In the genomic region with DNA sequence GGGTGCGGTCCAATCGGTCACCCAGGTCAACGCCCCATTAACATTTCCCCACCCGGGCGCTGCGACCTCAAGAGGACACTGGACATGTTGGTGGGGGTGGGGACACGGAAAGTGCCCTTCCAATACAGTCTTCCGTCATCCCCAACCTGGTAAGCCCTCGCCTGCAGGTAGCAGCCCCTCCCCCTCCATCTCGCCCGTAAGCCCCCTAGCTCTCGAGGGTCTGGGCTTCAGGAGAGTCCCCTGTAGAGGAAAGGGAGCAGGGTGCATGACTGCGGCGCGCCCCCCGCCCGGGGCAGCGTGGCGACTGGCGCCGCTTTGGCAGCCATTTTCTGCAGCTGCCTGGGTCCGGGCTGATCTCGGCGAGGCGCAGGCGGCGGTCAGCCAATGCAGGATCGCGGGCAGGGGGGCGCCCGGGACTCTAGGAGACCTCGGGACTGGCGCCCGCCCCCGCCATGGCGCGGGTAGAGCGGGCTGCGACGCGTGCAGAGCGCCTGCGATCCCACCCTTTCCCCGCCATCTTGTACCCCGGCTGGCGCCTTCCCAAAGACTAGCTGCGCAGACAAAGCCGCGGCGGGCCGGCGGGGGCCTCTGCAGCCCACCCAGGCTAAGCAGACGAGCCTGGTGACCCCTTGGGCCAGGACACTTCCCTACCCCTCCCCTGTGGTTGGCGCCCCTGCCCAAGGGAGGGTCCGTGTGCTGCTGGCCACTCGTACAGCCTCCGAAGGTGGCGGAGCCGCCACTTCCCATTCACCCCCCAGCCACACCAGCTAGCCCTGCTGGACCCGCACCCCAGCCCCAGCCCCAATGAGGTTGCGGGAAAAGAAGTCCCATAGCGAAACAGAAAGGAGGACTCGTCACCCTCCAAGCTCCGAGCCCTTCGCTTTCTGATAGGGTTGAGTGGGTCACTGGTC, we compare ENCODE assay signal across 8 mouse cellular contexts. TPM values are rescaled to one million over a fixed set of nuclear protein-coding genes. Genes with fewer than 3 reads are reported as not detected.
DNase-seq lines count a peak whose midpoint lies in the region; ATAC-seq and TF ChIP-seq lines count a peak whose summit lies in the region.

No protein-coding gene starts in this region.

- TF ChIP-seq POLR2A in myocyte (IDR thresholded peaks at IDR 0.05; ENCODE audit: insufficient read length, low read depth) = peak; percentile 61

- H3K79me3 ChIP-seq in C2C12 (ENCODE audit: low read depth) = no peaks in the 10 kb centered on the region

- no peaks in the 10 kb centered on the region for H3K36me3 ChIP-seq in erythroblast, embryonic 14.5 days (ENCODE audit: control insufficient read depth)
- H3K36me3 ChIP-seq in C2C12 (ENCODE audit: control insufficient read depth, insufficient read depth) = no peaks in the 10 kb centered on the region
- H3K36me3 ChIP-seq in liver, embryonic 11.5 days (ENCODE audit: control insufficient read depth, insufficient read depth, low read length) = no peaks in the 10 kb centered on the region
- no peaks in the 10 kb centered on the region for H3K36me3 ChIP-seq in myocyte (ENCODE audit: control insufficient read depth, insufficient read depth)

- no peaks in the 10 kb centered on the region for H3K79me2 ChIP-seq in C2C12 (ENCODE audit: control insufficient read depth, insufficient read depth)
- H3K79me2 ChIP-seq in myocyte (ENCODE audit: control insufficient read depth, insufficient read depth) = no peaks in the 10 kb centered on the region

- ATAC-seq in erythroblast, adult 5-6 weeks (replicated peaks; ENCODE audit: low FRiP score, poor library complexity, severe bottlenecking) = no peak
- ATAC-seq in liver, embryonic 11.5 days (replicated peaks; ENCODE audit: low FRiP score) = no peak; the same call in 1 of the 2 replicates
- no peak for ATAC-seq in erythroid progenitor cell, adult 5-6 weeks (replicated peaks; ENCODE audit: low FRiP score, poor library complexity, severe bottlenecking)

- peaks cover 2% of the 10 kb centered on the region for H3K4me1 ChIP-seq in erythroblast, embryonic 14.5 days (ENCODE audit: control insufficient read depth)
- peaks cover 12% of the 10 kb centered on the region for H3K4me1 ChIP-seq in liver, embryonic 11.5 days (replicated peaks; ENCODE audit: control insufficient read depth, insufficient read depth, low read length)

- peak overlapping the region; percentile 47 for H3K4me3 ChIP-seq in erythroblast, embryonic 14.5 days (replicated peaks)
- H3K4me3 ChIP-seq in C2C12 (ENCODE audit: insufficient read depth, poor library complexity, severe bottlenecking) (peak overlapping the region; percentile 32), myocyte (peak overlapping the region; percentile 36)
- H3K4me3 ChIP-seq in liver, embryonic 11.5 days (ENCODE audit: low read depth, low read length) = peak overlapping the region; percentile 55

- WGBS in liver, embryonic 11.5 days = under 1% methylated on average over 61 of the region's 65 CpGs

- peaks cover 98% of the 10 kb centered on the region for H3K27me3 ChIP-seq in erythroblast, embryonic 14.5 days (ENCODE audit: control insufficient read depth)
- H3K27me3 ChIP-seq in C2C12 (ENCODE audit: control insufficient read depth, insufficient read depth, insufficient read length) (peaks cover 17% of the 10 kb centered on the region), myocyte (ENCODE audit: control insufficient read depth, insufficient read depth, insufficient read length) (peaks cover 28% of the 10 kb centered on the region)
- H3K27me3 ChIP-seq in liver, embryonic 11.5 days (replicated peaks; ENCODE audit: control insufficient read depth, insufficient read depth, low read length) = peaks cover 100% of the 10 kb centered on the region

- intact Hi-C loops in heart, postnatal 36 days (cut with DNase I) = loop anchor here (2.0 kb wide), 1 partner anchor 70 kb away; no protein-coding TSS in a partner anchor

- H3ac ChIP-seq in C2C12 (ENCODE audit: control insufficient read depth, insufficient read length, low read depth) = peak overlapping the region; percentile 87
- H3ac ChIP-seq in myocyte (ENCODE audit: control insufficient read depth, insufficient read length) = peak overlapping the region; percentile 49

- no peak overlapping the region for H3K27ac ChIP-seq in liver, embryonic 11.5 days (ENCODE audit: low read depth, low read length)

- H3K4me2 ChIP-seq in liver, embryonic 11.5 days = peak overlapping the region; percentile 82
- peak overlapping the region; percentile 85 for H3K4me2 ChIP-seq in myocyte (ENCODE audit: low read depth)

- no peak for TF ChIP-seq CTCF in C2C12 (IDR thresholded peaks at IDR 0.05; ENCODE audit: control insufficient read depth, insufficient read depth, insufficient read length)

- peak; percentile 76 for DNase-seq in embryo, embryonic 11 days
- peak; percentile 67 to 81 for DNase-seq in heart, postnatal 36 days
- peak; percentile 77 for DNase-seq in liver, embryonic 11.5 days (ENCODE audit: low spot score)

- H3K9ac ChIP-seq in liver, embryonic 11.5 days (ENCODE audit: low read depth, low read length) = peak overlapping the region; percentile 74

- H3K9me3 ChIP-seq in erythroblast, embryonic 14.5 days (ENCODE audit: control insufficient read depth, low read length) = peaks cover 2% of the 10 kb centered on the region; the same call in 1 of the 2 replicates
- H3K9me3 ChIP-seq in liver, embryonic 11.5 days (ENCODE audit: control insufficient read depth, low read length) = no peaks in the 10 kb centered on the region

TF ChIP-seq in C2C12, 6 proteins besides CTCF, POLR2A, EP300 and RAD21:
- no peak for TF ChIP-seq USF1 (IDR thresholded peaks at IDR 0.05; ENCODE audit: low read depth)
- peak; percentile 33 for TF ChIP-seq MAX (IDR thresholded peaks at IDR 0.05)
- no peak for TF ChIP-seq CEBPB (IDR thresholded peaks at IDR 0.05; ENCODE audit: low read depth)

TF ChIP-seq in myocyte, 11 proteins besides CTCF, POLR2A, EP300 and RAD21:
- TF ChIP-seq E2F4 (IDR thresholded peaks at IDR 0.05; ENCODE audit: insufficient read depth) (no peak), SRF (IDR thresholded peaks at IDR 0.05; ENCODE audit: control insufficient read depth, insufficient read length, low read depth) (no peak), MYOD1 (IDR thresholded peaks at IDR 0.05; ENCODE audit: control insufficient read depth in 1 of 3, insufficient read length in 2 of 3, low read depth in 2 of 3) (peak in 1 of 3 experiments; percentile 21), CEBPB (IDR thresholded peaks at IDR 0.05; ENCODE audit: insufficient read depth, poor library complexity, severe bottlenecking) (no peak), POLR2AphosphoS2 (IDR thresholded peaks at IDR 0.05; ENCODE audit: insufficient read length, low read depth) (peak; percentile 46), USF1 (IDR thresholded peaks at IDR 0.05; ENCODE audit: low read depth) (no peak), MAX (IDR thresholded peaks at IDR 0.05; ENCODE audit: low read depth) (no peak), REST (IDR thresholded peaks at IDR 0.05; ENCODE audit: insufficient read depth, insufficient read length) (no peak), TCF12 (IDR thresholded peaks at IDR 0.05; ENCODE audit: insufficient read depth, poor library complexity, severe bottlenecking) (no peak), MYOG (IDR thresholded peaks at IDR 0.05; ENCODE audit: control insufficient read depth in 1 of 3, insufficient read depth in 1 of 3, insufficient read length in 2 of 3, low read depth in 2 of 3) (peak in 1 of 3 experiments; percentile 26), TCF3 (IDR thresholded peaks at IDR 0.05; ENCODE audit: insufficient read length, low read depth) (no peak)

RNA-seq across cellular contexts. Expression of gene Cbx8, which starts 15.8 kb away (rescaled TPM):
- 0.20 and 0.42 TPM in 2 replicates for polyA plus RNA-seq in erythroblast, embryonic 14.5 days (2012)
- 0.38 and 0.42 TPM in 2 replicates for total RNA-seq in erythroblast, adult 5-6 weeks (2015; ENCODE audit: low replicate concordance)
- 0.70 and 1.4 TPM in 2 replicates for total RNA-seq in erythroblast, adult 5-6 weeks (2017; ENCODE audit: low replicate concordance)
- polyA plus RNA-seq in C2C12 (2012; fragmentation: generic; extraction: Trizol) (6.4 TPM), myocyte (2012; fragmentation: generic; extraction: Trizol) (4.9 TPM)
- 1 to 10 TPM; 5.3 to 9.1 TPM for total RNA-seq in heart, postnatal 36 days (2021)
- polyA plus RNA-seq in liver, embryonic 11.5 days (2014; fragmentation: Nextera tagmentation; extraction: Ambion mirVana) = 6.5 and 7.1 TPM in 2 replicates
- total RNA-seq in erythroid progenitor cell, adult 5-6 weeks (2015; ENCODE audit: low replicate concordance) = 1.3 TPM in 1 of 2 replicates, not detected in the other
- total RNA-seq in erythroid progenitor cell, adult 5-6 weeks (2017; ENCODE audit: low replicate concordance) = 1.0 and 3.3 TPM in 2 replicates

RNA-seq across cellular contexts. Expression of gene Cbx4, which starts 29.5 kb away (rescaled TPM):
- 0.35 and 0.59 TPM in 2 replicates for polyA plus RNA-seq in erythroblast, embryonic 14.5 days (2012)
- 4.8 and 7.7 TPM in 2 replicates for total RNA-seq in erythroblast, adult 5-6 weeks (2015; ENCODE audit: low replicate concordance)
- total RNA-seq in erythroblast, adult 5-6 weeks (2017; ENCODE audit: low replicate concordance) = 4.3 and 9.4 TPM in 2 replicates
- polyA plus RNA-seq in C2C12 (2012; fragmentation: generic; extraction: Trizol) (12.1 TPM), myocyte (2012; fragmentation: generic; extraction: Trizol) (29.9 TPM)
- total RNA-seq in heart, postnatal 36 days (2021) = 10 to 100 TPM; 11.5 to 13.6 TPM
- 5.1 TPM in 2 replicates for polyA plus RNA-seq in liver, embryonic 11.5 days (2014; fragmentation: Nextera tagmentation; extraction: Ambion mirVana)
- 5.4 and 13.4 TPM in 2 replicates for total RNA-seq in erythroid progenitor cell, adult 5-6 weeks (2015; ENCODE audit: low replicate concordance)
- 2.7 and 4.4 TPM in 2 replicates for total RNA-seq in erythroid progenitor cell, adult 5-6 weeks (2017; ENCODE audit: low replicate concordance)

RNA-seq across cellular contexts. Expression of gene Cbx2, which starts 33.8 kb away (rescaled TPM):
- 0.09 and 0.10 TPM in 2 replicates for polyA plus RNA-seq in erythroblast, embryonic 14.5 days (2012)
- total RNA-seq in erythroblast, adult 5-6 weeks (2015; ENCODE audit: low replicate concordance) = 0.19 and 0.42 TPM in 2 replicates
- total RNA-seq in erythroblast, adult 5-6 weeks (2017; ENCODE audit: low replicate concordance) = not detected in 2 replicates
- 14.8 TPM for polyA plus RNA-seq in C2C12 (2012; fragmentation: generic; extraction: Trizol)
- 1 to 10 TPM; 3.2 to 3.9 TPM for total RNA-seq in heart, postnatal 36 days (2021)
- 22.1 and 22.2 TPM in 2 replicates for polyA plus RNA-seq in liver, embryonic 11.5 days (2014; fragmentation: Nextera tagmentation; extraction: Ambion mirVana)
- 10.2 TPM for polyA plus RNA-seq in myocyte (2012; fragmentation: generic; extraction: Trizol)
- total RNA-seq in erythroid progenitor cell, adult 5-6 weeks (2015; ENCODE audit: low replicate concordance) = not detected in 2 replicates
- 0.51 TPM in 1 of 2 replicates, not detected in the other for total RNA-seq in erythroid progenitor cell, adult 5-6 weeks (2017; ENCODE audit: low replicate concordance)

Comparison
In these comparisons a context has a peak if more than half of its experiments do, and no peak if none do; other contexts are left out.
1. RNA of gene Cbx2, which starts 33.8 kb away (polyA plus RNA-seq): 22.1 to 22.2 TPM in liver, embryonic 11.5 days, 14.8 TPM in C2C12 (single experiment) and 10.2 TPM in myocyte (single experiment); 0.09 to 0.10 TPM in erythroblast, embryonic 14.5 days; every median in the first group is over 10 times any median in the second.
2. Peak in every context shown above with its lines, with median percentiles within 50 percentile points of each other: H3K4me3 ChIP-seq and DNase-seq.